Mouse (Mus musculus) kidney, embryonic 14.5 days (tissue): Measurements from ENCODE around the gene Ranbp10. TPM values are rescaled to one million over a fixed set of nuclear protein-coding genes. Genes with fewer than 3 reads are reported as not detected.

Experiments
- ATAC-seq: fragments of 200-750 bp; cut with Nextera tagmentation; 2 replicates; pipeline ENCODE4 v1.8.0; 2017; ENCODE audit warnings: moderate number of reproducible peaks, mild to moderate bottlenecking, moderate TSS enrichment, moderate library complexity; ENCODE audit not compliant: low FRiP score, low TSS enrichment
- H3K27ac ChIP-seq: fragments of 300-500 bp; sonication (generic); 2 replicates; pipeline ENCODE4 v1.5.1; 2014; ENCODE audit warnings: low read depth, mild to moderate bottlenecking, low read length, moderate library complexity, mixed read lengths
- H3K27me3 ChIP-seq: fragments of 300-500 bp; sonication (generic); 2 replicates; pipeline ENCODE4 v1.6.1; 2014; ENCODE audit warnings: mild to moderate bottlenecking, low read length; ENCODE audit not compliant: control insufficient read depth, insufficient read depth
- H3K36me3 ChIP-seq: fragments of 300-500 bp; sonication (generic); 2 replicates; pipeline ENCODE4 v1.6.1; 2014; ENCODE audit warnings: low read length, mixed read lengths; ENCODE audit not compliant: control insufficient read depth, insufficient read depth
- H3K4me1 ChIP-seq: fragments of 300-500 bp; sonication (generic); 2 replicates; pipeline ENCODE4 v1.6.1; 2014; ENCODE audit warnings: low read length, mixed read lengths; ENCODE audit not compliant: control insufficient read depth, insufficient read depth
- H3K4me2 ChIP-seq: fragments of 300-500 bp; sonication (generic); replicated peaks from 2 replicates; pipeline ENCODE4 v1.6.1; 2014; ENCODE audit warnings: low read depth, mild to moderate bottlenecking, low read length
- H3K4me3 ChIP-seq: fragments of 300-500 bp; sonication (generic); 2 replicates; pipeline ENCODE4 v1.5.1; 2014; ENCODE audit warnings: mild to moderate bottlenecking, low read length
- H3K9ac ChIP-seq: fragments of 300-500 bp; sonication (generic); 2 replicates; pipeline ENCODE4 v1.6.1; 2014; ENCODE audit warnings: low read depth, mild to moderate bottlenecking, low read length, moderate library complexity
- H3K9me3 ChIP-seq: fragments of 300-500 bp; sonication (generic); 2 replicates; pipeline ENCODE4 v1.6.1; 2016; ENCODE audit warnings: low read length; ENCODE audit not compliant: control insufficient read depth
- WGBS: fragments of 180-500 bp; shearing (Covaris S2); extraction: QIAGEN DNeasy Blood & Tissue Kit; methylation state at CpG from one replicate; pipeline ENCODE4 v1.1.7; 2014; 5-methylcytosine and 5-hydroxymethylcytosine counted together
- polyA plus RNA-seq: library from polyadenylated mRNA; unstranded; fragments of >200 nt; fragmentation: Nextera tagmentation; extraction: Ambion mirVana; gene quantifications from 2 replicates; pipeline ENCODE4 v1.2.1, GENCODE M21; 2014

The Ranbp10 gene
- polyA plus RNA-seq, 1 experiment from 2014 or later = 14.9 TPM

DNA sequence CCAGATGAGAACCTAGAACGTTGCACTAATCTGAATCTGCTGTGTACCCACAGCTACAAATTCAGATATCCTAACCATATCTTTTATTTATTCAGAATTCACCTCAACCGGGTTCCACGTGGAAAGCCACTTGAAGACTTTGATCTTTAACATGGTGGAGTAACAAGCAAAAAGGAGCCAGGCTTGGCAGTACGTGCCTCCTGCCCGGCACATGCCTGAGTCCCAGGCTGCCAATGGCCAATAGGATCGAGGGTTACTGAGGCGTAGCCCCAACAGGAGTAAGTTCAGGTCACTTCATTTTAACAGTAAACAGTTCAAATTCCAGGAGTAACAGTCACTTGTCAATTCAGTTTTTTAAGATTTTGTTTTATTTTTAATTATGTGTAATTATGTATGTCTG, 22.4 kb downstream of the Ranbp10 start:
- 86% methylated on average over 7 of the region's 7 CpGs for WGBS
- H3K4me1 ChIP-seq = no peaks in the 10 kb centered on the region; the same call in 1 of the 2 replicates
- no peak overlapping the region for H3K4me3 ChIP-seq
- ATAC-seq = no peak
- no peak overlapping the region for H3K9ac ChIP-seq
- H3K27me3 ChIP-seq = no peaks in the 10 kb centered on the region
- no peaks in the 10 kb centered on the region for H3K9me3 ChIP-seq
- H3K36me3 ChIP-seq = peaks cover 15% of the 10 kb centered on the region; the same call in 1 of the 2 replicates
- no peak overlapping the region for H3K27ac ChIP-seq
- no peak overlapping the region for H3K4me2 ChIP-seq

DNA sequence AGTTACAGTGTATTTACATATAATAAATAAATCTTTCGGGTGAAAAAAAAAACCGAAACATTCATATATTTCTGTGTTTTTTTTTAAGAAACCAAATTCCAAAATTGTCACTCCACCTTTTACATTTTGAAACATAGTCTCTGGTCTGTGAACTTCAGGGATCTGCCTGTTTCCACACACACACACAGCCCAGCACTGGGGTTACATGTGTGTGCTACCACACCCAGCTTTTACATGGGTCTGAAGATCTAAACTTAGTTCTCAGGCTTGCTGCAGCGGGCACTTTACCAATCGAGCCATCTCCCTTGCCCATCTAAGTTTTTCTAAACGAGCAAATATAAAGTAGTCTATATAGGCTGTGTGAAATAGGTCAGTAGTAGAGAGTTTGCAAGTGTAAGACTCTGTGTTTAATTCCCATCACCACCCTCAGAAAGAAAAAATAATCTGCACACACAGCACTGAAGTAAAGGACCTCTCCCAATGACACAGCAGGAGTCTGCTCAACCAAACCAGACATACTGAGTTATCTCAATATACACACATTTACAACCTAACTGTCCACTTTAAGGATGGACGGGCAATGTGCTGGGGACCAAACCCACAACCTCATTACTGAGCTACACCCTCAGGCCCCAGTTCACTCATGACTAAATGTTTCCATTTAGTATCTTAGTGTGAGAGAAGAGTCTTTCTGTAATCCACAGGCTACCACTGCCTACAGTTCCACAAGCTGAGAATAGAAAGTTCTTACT, 25.8 kb downstream of the Ranbp10 start:
- no peaks in the 10 kb centered on the region for H3K27me3 ChIP-seq
- no peaks in the 10 kb centered on the region for H3K9me3 ChIP-seq
- H3K27ac ChIP-seq = no peak overlapping the region
- peaks cover 11% of the 10 kb centered on the region; the same call in 1 of the 2 replicates for H3K36me3 ChIP-seq
- WGBS = 90% methylated on average over 6 of the region's 6 CpGs
- ATAC-seq = no peak
- H3K9ac ChIP-seq = no peak overlapping the region
- H3K4me3 ChIP-seq = no peak overlapping the region
- peaks cover 10% of the 10 kb centered on the region; the same call in 1 of the 2 replicates for H3K4me1 ChIP-seq
- H3K4me2 ChIP-seq = no peak overlapping the region

DNA sequence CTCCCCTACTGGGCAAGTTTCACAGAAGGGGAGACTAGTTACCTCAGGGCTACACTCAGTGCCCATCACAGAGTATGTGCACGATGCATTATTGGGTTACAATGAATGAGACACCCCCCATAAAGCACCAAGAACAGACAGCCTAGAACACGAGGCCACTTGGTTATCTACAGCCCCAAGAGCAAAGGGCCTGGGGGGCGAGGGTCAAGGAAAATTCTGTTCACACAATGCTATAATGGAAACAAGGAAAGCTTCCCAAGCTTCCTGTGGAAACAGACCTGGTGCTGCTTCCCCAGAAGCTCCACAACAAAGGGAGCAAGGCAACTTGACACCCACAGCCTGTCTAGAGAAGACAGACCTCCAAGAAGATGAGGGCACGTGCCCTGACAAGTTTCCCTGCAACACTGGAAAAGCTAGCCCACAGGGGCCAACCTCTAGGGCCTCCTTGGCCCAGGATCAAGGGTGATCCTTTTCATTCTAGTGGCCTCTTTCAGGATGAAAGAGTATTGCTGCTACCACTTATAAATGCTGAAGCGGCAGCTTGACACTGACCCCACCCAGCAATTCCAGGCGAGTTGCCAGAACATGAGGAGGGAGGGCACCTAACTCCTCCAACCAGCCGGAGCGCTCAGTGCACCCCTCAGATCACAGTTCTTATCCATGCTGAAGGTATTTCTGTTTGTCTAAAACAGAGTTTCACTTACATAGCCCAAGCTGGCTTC, 27.9 kb downstream of the Ranbp10 start:
- WGBS = 35% methylated on average over 8 of the region's 8 CpGs
- Histone ChIP-seq H3K27ac (no peak overlapping the region), H3K4me1 (peaks cover 10% of the 10 kb centered on the region; the same call in 1 of the 2 replicates), H3K4me2 (no peak overlapping the region), H3K4me3 (no peak overlapping the region), H3K27me3 (no peaks in the 10 kb centered on the region), H3K9ac (no peak overlapping the region), H3K9me3 (no peaks in the 10 kb centered on the region), H3K36me3 (peaks cover 3% of the 10 kb centered on the region; the same call in 1 of the 2 replicates)
- ATAC-seq = 0 out of 2 replicates have a peak, but pooled peaks have one; percentile 20

DNA sequence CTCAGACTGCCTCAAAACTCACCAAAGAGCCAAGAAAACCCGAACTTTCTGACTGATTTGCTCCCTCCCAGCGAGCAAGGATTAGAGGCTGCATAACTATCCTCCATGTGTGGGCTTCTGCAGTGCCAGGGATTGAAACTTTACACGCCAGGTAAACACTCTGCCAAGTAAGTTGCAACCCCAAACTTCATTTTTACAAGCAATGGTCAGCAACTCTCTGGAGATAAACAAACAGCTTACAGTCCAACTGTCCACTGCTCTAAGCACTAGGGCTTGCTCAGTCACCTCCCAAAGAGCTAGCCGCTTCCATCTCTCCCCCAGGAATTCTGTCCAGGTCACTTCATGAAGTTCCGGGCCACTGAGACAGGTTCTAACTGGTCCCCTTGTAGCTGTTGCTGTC, 28.7 kb downstream of the Ranbp10 start:
- no peak overlapping the region for H3K4me2 ChIP-seq
- H3K4me1 ChIP-seq = peaks cover 10% of the 10 kb centered on the region; the same call in 1 of the 2 replicates
- no peaks in the 10 kb centered on the region for H3K27me3 ChIP-seq
- no peak overlapping the region for H3K9ac ChIP-seq
- H3K27ac ChIP-seq = no peak overlapping the region
- 92% methylated on average over 5 of the region's 5 CpGs for WGBS
- H3K4me3 ChIP-seq = no peak overlapping the region
- no peaks in the 10 kb centered on the region for H3K36me3 ChIP-seq
- no peaks in the 10 kb centered on the region for H3K9me3 ChIP-seq
- no peak for ATAC-seq

DNA sequence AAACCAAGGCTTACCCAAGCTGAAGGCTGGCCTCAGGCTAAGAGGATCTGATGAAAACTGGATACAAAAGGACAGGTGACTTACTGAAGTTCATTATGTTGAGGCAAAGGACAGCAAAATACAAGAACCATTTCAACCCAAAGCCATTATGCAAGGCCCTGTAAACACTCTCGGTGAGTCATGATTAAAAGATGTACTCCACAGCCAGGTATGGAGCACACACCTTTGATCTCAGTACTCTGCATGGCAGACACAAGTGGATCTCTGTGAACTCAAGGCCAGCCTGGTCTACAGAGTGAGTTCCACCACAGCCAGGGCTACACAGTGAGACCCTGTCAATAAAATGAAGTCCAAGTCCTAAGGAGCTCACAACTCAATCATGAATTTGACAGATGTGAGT, 31.4 kb downstream of the Ranbp10 start:
- 90% methylated on average over 1 of the region's 1 CpGs for WGBS
- Histone ChIP-seq H3K4me3 (no peak overlapping the region), H3K4me2 (no peak overlapping the region), H3K27ac (no peak overlapping the region), H3K36me3 (no peaks in the 10 kb centered on the region; the same call in 1 of the 2 replicates), H3K4me1 (peaks cover 10% of the 10 kb centered on the region; the same call in 1 of the 2 replicates), H3K9ac (no peak overlapping the region), H3K27me3 (no peaks in the 10 kb centered on the region), H3K9me3 (no peaks in the 10 kb centered on the region)
- no peak for ATAC-seq

DNA sequence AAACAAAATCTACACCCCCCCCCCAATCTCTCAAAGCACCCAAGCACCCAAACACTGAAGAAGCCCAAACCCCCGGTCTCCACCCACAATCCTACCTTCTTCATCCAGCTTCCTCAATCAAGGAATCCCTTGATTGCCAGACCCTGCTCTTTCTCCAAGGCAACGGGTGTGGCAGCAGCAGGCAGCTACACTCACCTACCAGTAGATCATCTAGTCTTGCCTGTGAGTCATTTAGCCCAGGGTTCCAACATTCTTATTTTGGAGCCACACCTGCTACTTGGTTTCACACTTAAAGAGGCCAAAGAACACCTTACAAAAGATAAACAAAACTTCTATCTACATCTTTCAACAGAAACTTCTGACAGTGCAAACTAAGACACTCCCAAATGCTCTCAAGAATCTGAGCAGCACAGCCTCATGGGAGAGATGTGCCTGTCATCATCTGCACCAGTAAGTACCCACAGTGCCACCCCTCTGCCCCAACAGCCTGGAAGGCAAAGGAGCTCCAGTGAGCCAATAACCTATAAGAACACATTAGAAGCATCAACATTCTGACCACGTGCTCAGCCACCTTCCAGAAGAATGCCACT, 33.0 kb downstream of the Ranbp10 start:
- no peak overlapping the region for H3K9ac ChIP-seq
- 87% methylated on average over 3 of the region's 3 CpGs for WGBS
- no peaks in the 10 kb centered on the region; the same call in 1 of the 2 replicates for H3K36me3 ChIP-seq
- no peak overlapping the region for H3K27ac ChIP-seq
- H3K4me2 ChIP-seq = no peak overlapping the region
- peaks cover 5% of the 10 kb centered on the region; the same call in 1 of the 2 replicates for H3K4me1 ChIP-seq
- no peak overlapping the region for H3K4me3 ChIP-seq
- no peaks in the 10 kb centered on the region for H3K27me3 ChIP-seq
- ATAC-seq = no peak
- no peaks in the 10 kb centered on the region for H3K9me3 ChIP-seq

- no peak overlapping the region for H3K4me2 ChIP-seq
- no peaks in the 10 kb centered on the region; the same call in 1 of the 2 replicates for H3K36me3 ChIP-seq
- no peak overlapping the region for H3K27ac ChIP-seq
- no peaks in the 10 kb centered on the region for H3K9me3 ChIP-seq
- H3K9ac ChIP-seq = no peak overlapping the region
- 93% methylated on average over 1 of the region's 1 CpGs for WGBS
- H3K27me3 ChIP-seq = no peaks in the 10 kb centered on the region
- H3K4me1 ChIP-seq = no peaks in the 10 kb centered on the region
- ATAC-seq = no peak
- no peak overlapping the region for H3K4me3 ChIP-seq
Measured at GRCm38 (mm10) chr8:105793331-105793730, 33.8 kb downstream of the Ranbp10 start.

GRCm38 (mm10) chr8:105789626-105790025, 37.5 kb downstream of the Ranbp10 start:
- no peak for ATAC-seq
- no peaks in the 10 kb centered on the region for H3K4me1 ChIP-seq
- no peak overlapping the region for H3K9ac ChIP-seq
- no peak overlapping the region for H3K27ac ChIP-seq
- H3K36me3 ChIP-seq = peaks cover 23% of the 10 kb centered on the region
- H3K9me3 ChIP-seq = no peaks in the 10 kb centered on the region
- no peak overlapping the region for H3K4me2 ChIP-seq
- H3K4me3 ChIP-seq = no peak overlapping the region
- no peaks in the 10 kb centered on the region for H3K27me3 ChIP-seq

- ATAC-seq = no peak
- Histone ChIP-seq H3K36me3 (peaks cover 23% of the 10 kb centered on the region), H3K4me1 (no peaks in the 10 kb centered on the region), H3K9me3 (no peaks in the 10 kb centered on the region), H3K27me3 (no peaks in the 10 kb centered on the region), H3K4me3 (no peak overlapping the region), H3K27ac (no peak overlapping the region), H3K4me2 (no peak overlapping the region), H3K9ac (no peak overlapping the region)
- 66% methylated on average over 4 of the region's 4 CpGs for WGBS
Measured at GRCm38 (mm10) chr8:105788927-105789326, 38.2 kb downstream of the Ranbp10 start.
